9 mouse cellular contexts compared by ENCODE assay signal in genomic region chr7:102063891-102064290, GRCm38 (mm10). TPM values are rescaled to one million over a fixed set of nuclear protein-coding genes. Genes with fewer than 3 reads are reported as not detected.
A peak's percentile ranks its signal among the peaks of the same experiment; 100 is the strongest.
DNase-seq lines count a peak whose midpoint lies in the region; ATAC-seq and TF ChIP-seq lines count a peak whose summit lies in the region.
"Had no signal": no experiment of that assay in that cellular context is flagged by ENCODE, and none has a peak within 500 bp of the region (broad histone marks: within the 10 kb centered on the region; RNA-seq: fewer than 3 reads in every experiment).

No protein-coding gene starts in this region.

- H3K9ac ChIP-seq in heart, postnatal 0 days (replicated peaks; ENCODE audit: low read depth, low read length) = no peak overlapping the region
- no peak overlapping the region for H3K9ac ChIP-seq in hindbrain, embryonic 15.5 days
- no peak overlapping the region for H3K9ac ChIP-seq in midbrain, embryonic 14.5 days (replicated peaks; ENCODE audit: low read length)

- H3K4me1 ChIP-seq in heart, postnatal 0 days (ENCODE audit: control insufficient read depth, insufficient read depth) = peaks cover 17% of the 10 kb centered on the region
- peaks cover 12% of the 10 kb centered on the region for H3K4me1 ChIP-seq in bone marrow macrophage, adult 2 months (ENCODE audit: control insufficient read depth, insufficient read depth, low read length)
- peaks cover 40% of the 10 kb centered on the region for H3K4me1 ChIP-seq in hindbrain, embryonic 15.5 days (replicated peaks)
- H3K4me1 ChIP-seq in midbrain, embryonic 14.5 days (ENCODE audit: control insufficient read depth, insufficient read depth, low read length) = peaks cover 15% of the 10 kb centered on the region

- no peak for TF ChIP-seq CTCF in heart, postnatal 0 days (IDR thresholded peaks at IDR 0.05; ENCODE audit: low read depth)
- no peak for TF ChIP-seq CTCF in bone marrow macrophage, adult 2 months (IDR thresholded peaks at IDR 0.05; ENCODE audit: low read depth, low read length)

- ATAC-seq in heart, postnatal 0 days (ENCODE audit: insufficient read depth, low read depth) = no peak
- no peak for ATAC-seq in hindbrain, embryonic 15.5 days (ENCODE audit: low FRiP score, low read depth)
- no peak for ATAC-seq in midbrain, embryonic 14.5 days (ENCODE audit: low FRiP score, low TSS enrichment)
- ATAC-seq in megakaryocyte progenitor cell, adult 5-6 weeks (replicated peaks; ENCODE audit: poor library complexity) = no peak

- H3K4me3 ChIP-seq in heart, postnatal 0 days (ENCODE audit: low read depth, low read length) = peak overlapping the region; percentile 76
- H3K4me3 ChIP-seq in bone marrow macrophage, adult 2 months (ENCODE audit: insufficient read depth, low read length) = peak overlapping the region; percentile 90; the same call in 1 of the 2 replicates
- peak overlapping the region; percentile 72 for H3K4me3 ChIP-seq in hindbrain, embryonic 15.5 days
- peak overlapping the region; percentile 62 for H3K4me3 ChIP-seq in midbrain, embryonic 14.5 days (replicated peaks; ENCODE audit: low read depth, low read length)

- peak overlapping the region; percentile 78 for H3K4me2 ChIP-seq in heart, postnatal 0 days (ENCODE audit: low read depth, low read length)
- H3K4me2 ChIP-seq in hindbrain, embryonic 15.5 days = peak overlapping the region; percentile 65
- peak overlapping the region; percentile 75 for H3K4me2 ChIP-seq in midbrain, embryonic 14.5 days (ENCODE audit: low read length)

- no peak for TF ChIP-seq EP300 in heart, postnatal 0 days (IDR thresholded peaks at IDR 0.05; ENCODE audit: low read depth)

- no peak for TF ChIP-seq POLR2A in bone marrow macrophage, adult 2 months (IDR thresholded peaks at IDR 0.05; ENCODE audit: borderline replicate concordance, low read depth, low read length)

- no peaks in the 10 kb centered on the region for H3K9me3 ChIP-seq in heart, postnatal 0 days (replicated peaks; ENCODE audit: control insufficient read depth, low read length)
- H3K9me3 ChIP-seq in hindbrain, embryonic 15.5 days = no peaks in the 10 kb centered on the region
- H3K9me3 ChIP-seq in midbrain, embryonic 14.5 days (ENCODE audit: control insufficient read depth, low read length) = no peaks in the 10 kb centered on the region

- 46% methylated on average over 9 of the region's 9 CpGs for WGBS in heart, postnatal 0 days
- WGBS in hindbrain, embryonic 15.5 days = 95% methylated on average over 9 of the region's 9 CpGs
- 93% methylated on average over 9 of the region's 9 CpGs for WGBS in midbrain, embryonic 14.5 days

- no peaks in the 10 kb centered on the region for H3K27me3 ChIP-seq in heart, postnatal 0 days (ENCODE audit: control insufficient read depth, insufficient read depth, low read length)
- no peaks in the 10 kb centered on the region for H3K27me3 ChIP-seq in hindbrain, embryonic 15.5 days
- H3K27me3 ChIP-seq in midbrain, embryonic 14.5 days (ENCODE audit: control insufficient read depth, insufficient read depth, low read length) = no peaks in the 10 kb centered on the region

- intact Hi-C loops in heart, postnatal 36 days (cut with DNase I) = loop anchor here (2.0 kb wide), 1 partner anchor 129 kb away; the partner anchor contains the start of gene Numa1

- H3K36me3 ChIP-seq in heart, postnatal 0 days (replicated peaks; ENCODE audit: control insufficient read depth, insufficient read depth, low read length) = 0 out of 2 replicates have a peak, but pooled peaks cover 6% of the 10 kb centered on the region
- no peaks in the 10 kb centered on the region for H3K36me3 ChIP-seq in hindbrain, embryonic 15.5 days
- peaks cover 12% of the 10 kb centered on the region; the same call in 1 of the 2 replicates for H3K36me3 ChIP-seq in midbrain, embryonic 14.5 days (ENCODE audit: control insufficient read depth, insufficient read depth, low read length)

- DNase-seq in heart, postnatal 0 days (ENCODE audit: low spot score) = no peak
- DNase-seq in heart, postnatal 36 days = no peak
- no peak for DNase-seq in midbrain, embryonic 14.5 days
- no peak for DNase-seq in right cerebral cortex, postnatal 14 days
- no peak for DNase-seq in right cerebral cortex, adult 2 months (ENCODE audit: low spot score in 2 of 2)

- no peak overlapping the region for H3K27ac ChIP-seq in heart, postnatal 0 days (ENCODE audit: low read depth)
- no peak overlapping the region for H3K27ac ChIP-seq in bone marrow macrophage, adult 2 months (ENCODE audit: insufficient read depth, low read depth, low read length)
- H3K27ac ChIP-seq in hindbrain, embryonic 15.5 days (replicated peaks) = no peak overlapping the region
- H3K27ac ChIP-seq in midbrain, embryonic 14.5 days (replicated peaks; ENCODE audit: low read depth, low read length) = no peak overlapping the region

RNA-seq across cellular contexts. Expression of gene Rnf121, which starts 1.4 kb away (rescaled TPM):
- 7.7 and 18.2 TPM in 2 replicates for total RNA-seq in heart, postnatal 0 days (2014; rRNA removed; ENCODE audit: low replicate concordance)
- 10.7 and 12.7 TPM in 2 replicates for polyA plus RNA-seq in heart, postnatal 0 days (2015; fragmentation: Nextera tagmentation; extraction: Ambion mirVana)
- 10 to 100 TPM; 20.3 to 26.3 TPM for total RNA-seq in heart, postnatal 36 days (2021)
- 16.7 and 17.2 TPM in 2 replicates for polyA plus RNA-seq in bone marrow macrophage, adult 2 months (2012; ENCODE audit: insufficient read depth, insufficient read length, missing spikeins)
- polyA plus RNA-seq in hindbrain, embryonic 15.5 days (2015; fragmentation: Nextera tagmentation; extraction: Ambion mirVana) = 34.5 and 35.5 TPM in 2 replicates
- polyA plus RNA-seq in midbrain, embryonic 14.5 days (2014; fragmentation: Nextera tagmentation; extraction: Ambion mirVana) = 30.7 and 31.1 TPM in 2 replicates
- total RNA-seq in megakaryocyte progenitor cell, adult 5-6 weeks (2015) = 11.3 and 12.2 TPM in 2 replicates
- total RNA-seq in megakaryocyte progenitor cell, adult 5-6 weeks (2017) = 7.1 and 12.7 TPM in 2 replicates

RNA-seq across cellular contexts. Expression of gene Xndc1, which starts 1.4 kb away (rescaled TPM):
- 13.1 and 13.8 TPM in 2 replicates for total RNA-seq in heart, postnatal 0 days (2014; rRNA removed; ENCODE audit: low replicate concordance)
- 7.7 and 7.8 TPM in 2 replicates for polyA plus RNA-seq in heart, postnatal 0 days (2015; fragmentation: Nextera tagmentation; extraction: Ambion mirVana)
- total RNA-seq in heart, postnatal 36 days (2021) = 1 to 10 TPM; 5.6 to 8.2 TPM
- 15.4 and 18.1 TPM in 2 replicates for polyA plus RNA-seq in bone marrow macrophage, adult 2 months (2012; ENCODE audit: insufficient read depth, insufficient read length, missing spikeins)
- 26.7 and 28.1 TPM in 2 replicates for polyA plus RNA-seq in hindbrain, embryonic 15.5 days (2015; fragmentation: Nextera tagmentation; extraction: Ambion mirVana)
- 21.0 and 24.3 TPM in 2 replicates for polyA plus RNA-seq in midbrain, embryonic 14.5 days (2014; fragmentation: Nextera tagmentation; extraction: Ambion mirVana)
- 17.6 and 19.7 TPM in 2 replicates for total RNA-seq in megakaryocyte progenitor cell, adult 5-6 weeks (2015)
- total RNA-seq in megakaryocyte progenitor cell, adult 5-6 weeks (2017) = 28.4 and 30.3 TPM in 2 replicates

RNA-seq across cellular contexts. Expression of gene Xntrpc, which starts 1.6 kb away (rescaled TPM):
- total RNA-seq in heart, postnatal 0 days (2014; rRNA removed; ENCODE audit: low replicate concordance) = not detected in 2 replicates
- 0.25 and 0.31 TPM in 2 replicates for polyA plus RNA-seq in heart, postnatal 0 days (2015; fragmentation: Nextera tagmentation; extraction: Ambion mirVana)
- under 1 TPM; 0.27 to 0.94 TPM for total RNA-seq in heart, postnatal 36 days (2021)
- polyA plus RNA-seq in bone marrow macrophage, adult 2 months (2012; ENCODE audit: insufficient read depth, insufficient read length, missing spikeins) = 0.23 and 0.35 TPM in 2 replicates
- 0.51 and 0.99 TPM in 2 replicates for polyA plus RNA-seq in hindbrain, embryonic 15.5 days (2015; fragmentation: Nextera tagmentation; extraction: Ambion mirVana)
- 1.3 and 1.5 TPM in 2 replicates for polyA plus RNA-seq in midbrain, embryonic 14.5 days (2014; fragmentation: Nextera tagmentation; extraction: Ambion mirVana)
- total RNA-seq in megakaryocyte progenitor cell, adult 5-6 weeks (2015) = 0.57 and 0.85 TPM in 2 replicates
- 0.34 and 0.92 TPM in 2 replicates for total RNA-seq in megakaryocyte progenitor cell, adult 5-6 weeks (2017)

RNA-seq across cellular contexts. Expression of gene Trpc2, which starts 19.0 kb away (rescaled TPM):
- total RNA-seq in heart, postnatal 0 days (2014; rRNA removed; ENCODE audit: low replicate concordance) = 1.1 and 1.2 TPM in 2 replicates
- polyA plus RNA-seq in heart, postnatal 0 days (2015; fragmentation: Nextera tagmentation; extraction: Ambion mirVana) = not detected in 2 replicates
- total RNA-seq in heart, postnatal 36 days (2021) = under 1 TPM; 0.28 to 0.70 TPM
- not detected in 2 replicates for polyA plus RNA-seq in bone marrow macrophage, adult 2 months (2012; ENCODE audit: insufficient read depth, insufficient read length, missing spikeins)
- polyA plus RNA-seq in hindbrain, embryonic 15.5 days (2015; fragmentation: Nextera tagmentation; extraction: Ambion mirVana) = 0.81 TPM in 1 of 2 replicates, not detected in the other
- 0.16 TPM in 1 of 2 replicates, not detected in the other for polyA plus RNA-seq in midbrain, embryonic 14.5 days (2014; fragmentation: Nextera tagmentation; extraction: Ambion mirVana)
- not detected in 2 replicates for total RNA-seq in megakaryocyte progenitor cell, adult 5-6 weeks (2015)
- 0.24 TPM in 1 of 2 replicates, not detected in the other for total RNA-seq in megakaryocyte progenitor cell, adult 5-6 weeks (2017)

RNA-seq across cellular contexts. Expression of gene Art1, which starts 37.7 kb away (rescaled TPM):
- total RNA-seq in heart, postnatal 0 days (2014; rRNA removed; ENCODE audit: low replicate concordance) = 3.4 and 13.6 TPM in 2 replicates
- 10.7 and 12.0 TPM in 2 replicates for polyA plus RNA-seq in heart, postnatal 0 days (2015; fragmentation: Nextera tagmentation; extraction: Ambion mirVana)
- 100 to 1,000 TPM; 282 to 343 TPM for total RNA-seq in heart, postnatal 36 days (2021)
- polyA plus RNA-seq in bone marrow macrophage, adult 2 months (2012; ENCODE audit: insufficient read depth, insufficient read length, missing spikeins) = not detected in 2 replicates
- 0.41 and 0.44 TPM in 2 replicates for polyA plus RNA-seq in hindbrain, embryonic 15.5 days (2015; fragmentation: Nextera tagmentation; extraction: Ambion mirVana)
- 0.39 TPM in 1 of 2 replicates, not detected in the other for polyA plus RNA-seq in midbrain, embryonic 14.5 days (2014; fragmentation: Nextera tagmentation; extraction: Ambion mirVana)
- not detected in 2 replicates for total RNA-seq in megakaryocyte progenitor cell, adult 5-6 weeks (2015)
- total RNA-seq in megakaryocyte progenitor cell, adult 5-6 weeks (2017) = not detected in 2 replicates
- total RNA-seq: left cerebral cortex, postnatal 36 days had no signal
